Mouse (Mus musculus) forelimb bud, embryonic 11.5 days (tissue): ENCODE measurements around the gene Slc29a3.
A peak's percentile ranks its signal among the peaks of the same experiment; 100 is the strongest.
"Not testable (repeated sequence)": the region's sequence is repeated elsewhere in the genome, so short reads cannot be mapped to it uniquely, and the experiment has no call there.

ENCODE experiments used
- DNase-seq: peaks from one replicate; pipeline ENCODE4 v3.0.0-alpha.2; 2012; ENCODE audit warnings: low read depth, low spot score

The Slc29a3 gene

GRCm38 (mm10) chr10:60767400-60767799, 14.8 kb upstream of the Slc29a3 start:
- DNase-seq, result no peak

- DNase-seq, result no peak
Measured at GRCm38 (mm10) chr10:60762126-60762525, 9.5 kb upstream of the Slc29a3 start.

GRCm38 (mm10) chr10:60760377-60760776, 7.8 kb upstream of the Slc29a3 start:
- peak; percentile 95 for DNase-seq

- DNase-seq, result peak; percentile 65
Measured at GRCm38 (mm10) chr10:60756992-60757391, 4.4 kb upstream of the Slc29a3 start.

GRCm38 (mm10) chr10:60756146-60756545, 3.6 kb upstream of the Slc29a3 start:
- no peak for DNase-seq

- no peak for DNase-seq
Measured at GRCm38 (mm10) chr10:60753941-60754340, 1.3 kb upstream of the Slc29a3 start.

GRCm38 (mm10) chr10:60753261-60753660, 667 bp upstream of the Slc29a3 start:
- no peak for DNase-seq

- DNase-seq, result no peak
Measured at GRCm38 (mm10) chr10:60747667-60748212, 4.9 kb downstream of the Slc29a3 start.

GRCm38 (mm10) chr10:60746512-60746911, 6.1 kb downstream of the Slc29a3 start:
- DNase-seq, result no peak

GRCm38 (mm10) chr10:60744543-60745290, 7.9 kb downstream of the Slc29a3 start:
- no peak for DNase-seq

- no peak for DNase-seq
Measured at GRCm38 (mm10) chr10:60743681-60744080, 8.9 kb downstream of the Slc29a3 start.

- no peak for DNase-seq
Measured at GRCm38 (mm10) chr10:60742942-60743341, 9.7 kb downstream of the Slc29a3 start.

GRCm38 (mm10) chr10:60742296-60742695, 10.3 kb downstream of the Slc29a3 start:
- DNase-seq, result not testable (repeated sequence)

GRCm38 (mm10) chr10:60741435-60741834, 11.2 kb downstream of the Slc29a3 start:
- DNase-seq, result no peak

- no peak for DNase-seq
Measured at GRCm38 (mm10) chr10:60739619-60740363, 12.8 kb downstream of the Slc29a3 start.

- DNase-seq, result no peak
Measured at GRCm38 (mm10) chr10:60737886-60738640, 14.5 kb downstream of the Slc29a3 start.

- DNase-seq, result no peak
Measured at GRCm38 (mm10) chr10:60737169-60737728, 15.3 kb downstream of the Slc29a3 start.

- DNase-seq, result no peak
Measured at GRCm38 (mm10) chr10:60735737-60736136, 16.9 kb downstream of the Slc29a3 start.

GRCm38 (mm10) chr10:60733471-60733870, 19.1 kb downstream of the Slc29a3 start:
- DNase-seq, result no peak

GRCm38 (mm10) chr10:60732397-60732861, 20.2 kb downstream of the Slc29a3 start:
- DNase-seq, result no peak

GRCm38 (mm10) chr10:60731742-60732141, 20.9 kb downstream of the Slc29a3 start:
- DNase-seq, result no peak
